Mouse (Mus musculus) hindbrain, embryonic 14.5 days (tissue): ENCODE measurements around the gene Runx1. TPM values are rescaled to one million over a fixed set of nuclear protein-coding genes. Genes with fewer than 3 reads are reported as not detected.

ENCODE experiments used
- ATAC-seq: fragments of 200-750 bp; cut with Nextera tagmentation; 2 replicates; pipeline ENCODE4 v1.8.0; 2017; ENCODE audit warnings: moderate number of reproducible peaks, mild to moderate bottlenecking, moderate TSS enrichment, moderate library complexity; ENCODE audit not compliant: low FRiP score
- DNase-seq: peaks from one replicate; pipeline ENCODE4 v3.0.0-alpha.2; 2015; ENCODE audit warnings: low spot score
- H3K27ac ChIP-seq: fragments of 300-500 bp; sonication (generic); 2 replicates; pipeline ENCODE4 v1.5.1; 2014; ENCODE audit warnings: mild to moderate bottlenecking, moderate library complexity
- H3K27me3 ChIP-seq: fragments of 300-500 bp; sonication (generic); 2 replicates; pipeline ENCODE4 v1.6.1; 2014; ENCODE audit warnings: mild to moderate bottlenecking, low read length, mixed read lengths; ENCODE audit not compliant: control insufficient read depth, insufficient read depth
- H3K36me3 ChIP-seq: fragments of 300-500 bp; sonication (generic); replicated peaks from 2 replicates; pipeline ENCODE4 v1.6.1; 2014; ENCODE audit not compliant: control insufficient read depth, insufficient read depth
- H3K4me1 ChIP-seq: fragments of 300-500 bp; sonication (generic); replicated peaks from 2 replicates; pipeline ENCODE4 v1.6.1; 2014; ENCODE audit warnings: antibody characterized with exemption, low read length, mixed read lengths; ENCODE audit not compliant: control insufficient read depth, insufficient read depth
- H3K4me2 ChIP-seq: fragments of 300-500 bp; sonication (generic); replicated peaks from 2 replicates; pipeline ENCODE4 v1.6.1; 2014; ENCODE audit warnings: mild to moderate bottlenecking, moderate library complexity
- H3K4me3 ChIP-seq: fragments of 300-500 bp; sonication (generic); replicated peaks from 2 replicates; pipeline ENCODE4 v1.5.1; 2014; ENCODE audit warnings: mild to moderate bottlenecking, low read length
- H3K9ac ChIP-seq: fragments of 300-500 bp; sonication (generic); 2 replicates; pipeline ENCODE4 v1.6.1; 2014
- H3K9me3 ChIP-seq: fragments of 300-500 bp; sonication (generic); 2 replicates; pipeline ENCODE4 v1.6.1; 2016; ENCODE audit warnings: low read length; ENCODE audit not compliant: control insufficient read depth
- WGBS: fragments of 180-500 bp; shearing (Covaris S2); extraction: QIAGEN DNeasy Blood & Tissue Kit; methylation state at CpG from one replicate; pipeline ENCODE4 v1.1.7; 2014; 5-methylcytosine and 5-hydroxymethylcytosine counted together
- polyA plus RNA-seq: library from polyadenylated mRNA; unstranded; fragments of >200 nt; fragmentation: Nextera tagmentation; extraction: Ambion mirVana; gene quantifications from 2 replicates; pipeline ENCODE4 v1.2.1, GENCODE M21; 2014

Runx1 gene
- polyA plus RNA-seq, 1 experiment from 2014 or later: 2.2 TPM

DNA sequence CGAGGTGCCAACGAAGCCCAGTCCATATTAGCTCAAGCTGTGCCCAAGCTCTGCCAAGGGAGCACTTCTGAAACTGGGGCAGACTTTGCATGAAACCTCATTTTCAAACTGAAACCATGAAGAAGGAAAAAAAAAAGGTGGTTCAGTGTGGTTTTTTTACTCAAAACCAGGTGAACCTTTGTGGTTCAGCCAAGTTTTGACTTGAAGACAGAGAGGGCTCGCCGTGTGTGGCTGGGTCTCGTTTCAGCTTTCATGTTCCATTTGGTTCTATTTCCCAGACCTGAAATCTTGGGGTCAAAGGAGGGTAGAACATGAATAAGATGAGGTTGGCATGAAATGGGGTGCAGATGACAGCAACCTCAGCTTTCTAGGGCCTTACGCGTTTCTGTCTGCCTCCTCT, 58.5 kb downstream of the Runx1 start:
- H3K27ac ChIP-seq: no peak overlapping the region
- H3K4me1 ChIP-seq: no peaks in the 10 kb centered on the region
- no peak overlapping the region for H3K9ac ChIP-seq
- H3K9me3 ChIP-seq: no peaks in the 10 kb centered on the region
- no peak overlapping the region for H3K4me3 ChIP-seq
- H3K36me3 ChIP-seq: no peaks in the 10 kb centered on the region
- 93% methylated on average over 7 of the region's 7 CpGs for WGBS
- DNase-seq (no peak), ATAC-seq (no peak)
- no peak overlapping the region for H3K4me2 ChIP-seq
- no peaks in the 10 kb centered on the region for H3K27me3 ChIP-seq

DNA sequence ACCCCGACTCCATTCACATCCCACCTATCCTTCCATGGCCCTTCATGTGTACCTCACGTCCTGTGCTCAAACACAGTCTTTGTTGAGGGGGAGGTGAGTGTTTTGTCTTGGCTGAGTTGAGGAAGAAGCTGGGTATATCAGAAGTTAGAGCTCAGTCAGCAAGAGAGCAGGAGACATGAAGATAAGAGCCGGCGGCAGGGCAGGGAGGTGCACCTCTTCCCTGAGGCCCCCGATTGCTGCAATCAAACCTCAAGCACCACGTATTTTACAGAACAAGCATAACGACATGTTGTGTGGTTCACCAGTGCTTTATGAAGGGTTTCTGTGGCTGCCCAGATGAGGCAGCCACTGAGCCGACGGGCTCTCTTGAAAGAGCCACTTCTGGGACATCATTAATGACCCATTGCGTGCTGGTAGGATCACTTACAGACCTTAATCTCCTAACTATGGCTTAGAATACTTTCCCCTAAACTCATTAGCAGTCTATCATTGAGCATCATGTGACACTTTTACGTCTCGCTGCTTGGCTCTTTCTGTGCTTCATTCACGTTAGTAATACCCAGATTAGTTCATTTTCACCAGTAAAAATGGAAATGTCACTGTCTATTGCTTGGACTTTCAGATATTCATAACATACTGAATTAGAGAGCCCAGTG, 61.1 kb downstream of the Runx1 start:
- Histone ChIP-seq H3K4me1 (no peaks in the 10 kb centered on the region), H3K27me3 (no peaks in the 10 kb centered on the region), H3K4me2 (no peak overlapping the region), H3K27ac (no peak overlapping the region), H3K36me3 (no peaks in the 10 kb centered on the region), H3K4me3 (no peak overlapping the region), H3K9me3 (no peaks in the 10 kb centered on the region), H3K9ac (no peak overlapping the region)
- DNase-seq: no peak
- ATAC-seq: no peak
- 83% methylated on average over 13 of the region's 13 CpGs for WGBS

DNA sequence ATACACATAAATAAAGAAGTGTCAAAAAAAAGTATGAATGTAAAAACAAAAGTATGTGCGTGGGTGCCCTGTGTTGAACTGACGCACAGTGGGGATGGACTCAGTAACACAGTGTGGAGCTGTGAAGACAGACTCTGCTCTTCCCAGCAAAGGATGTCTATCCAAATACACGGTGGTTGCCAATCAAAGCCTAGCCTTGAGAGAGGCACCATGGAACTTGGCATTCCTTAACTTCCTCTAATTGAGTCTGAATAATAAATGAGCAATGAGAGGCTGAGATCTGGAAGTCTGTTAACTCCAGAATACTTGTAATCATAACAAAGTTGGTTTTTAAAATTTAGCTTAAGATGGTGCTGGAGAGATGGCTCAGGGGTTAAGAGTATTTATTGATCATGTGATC, 62.3 kb downstream of the Runx1 start:
- no peaks in the 10 kb centered on the region for H3K4me1 ChIP-seq
- H3K9me3 ChIP-seq: no peaks in the 10 kb centered on the region
- ATAC-seq: no peak
- no peak overlapping the region for H3K9ac ChIP-seq
- 93% methylated on average over 3 of the region's 3 CpGs for WGBS
- no peak overlapping the region for H3K4me2 ChIP-seq
- no peak for DNase-seq
- H3K36me3 ChIP-seq: no peaks in the 10 kb centered on the region
- H3K27me3 ChIP-seq: no peaks in the 10 kb centered on the region
- H3K4me3 ChIP-seq: no peak overlapping the region
- no peak overlapping the region for H3K27ac ChIP-seq

DNA sequence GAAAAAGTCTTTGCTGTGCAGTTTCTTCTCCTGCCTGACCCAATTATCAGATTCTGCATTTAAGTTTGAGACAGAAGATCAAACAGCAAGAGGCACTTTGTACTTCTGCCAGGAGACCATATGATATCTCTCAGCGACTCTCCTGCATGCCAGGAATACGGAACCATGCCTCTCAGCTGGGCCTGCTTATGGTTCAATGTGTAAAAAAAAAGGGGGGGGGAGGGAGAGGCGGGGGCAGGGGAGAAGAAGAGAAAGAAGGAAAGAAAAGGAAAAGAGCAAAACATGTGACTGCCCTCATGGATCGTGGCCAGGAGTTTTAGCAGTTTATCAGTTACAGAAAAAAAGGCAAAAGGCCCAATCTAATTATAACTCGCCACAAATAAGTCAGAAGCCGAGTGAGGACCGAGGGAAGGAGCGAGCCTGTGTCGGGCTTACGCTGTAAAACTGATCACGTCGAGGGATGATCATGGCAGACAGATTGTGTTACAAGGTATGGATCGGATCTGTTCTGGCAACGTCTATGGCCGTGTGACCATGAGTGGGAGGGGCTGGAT, 63.9 kb downstream of the Runx1 start:
- H3K36me3 ChIP-seq: no peaks in the 10 kb centered on the region
- no peaks in the 10 kb centered on the region for H3K9me3 ChIP-seq
- ATAC-seq (no peak), DNase-seq (no peak)
- no peak overlapping the region for H3K4me3 ChIP-seq
- no peak overlapping the region for H3K9ac ChIP-seq
- no peak overlapping the region for H3K4me2 ChIP-seq
- H3K27ac ChIP-seq: no peak overlapping the region
- H3K4me1 ChIP-seq: no peaks in the 10 kb centered on the region
- H3K27me3 ChIP-seq: no peaks in the 10 kb centered on the region
- WGBS: 79% methylated on average over 15 of the region's 15 CpGs

DNA sequence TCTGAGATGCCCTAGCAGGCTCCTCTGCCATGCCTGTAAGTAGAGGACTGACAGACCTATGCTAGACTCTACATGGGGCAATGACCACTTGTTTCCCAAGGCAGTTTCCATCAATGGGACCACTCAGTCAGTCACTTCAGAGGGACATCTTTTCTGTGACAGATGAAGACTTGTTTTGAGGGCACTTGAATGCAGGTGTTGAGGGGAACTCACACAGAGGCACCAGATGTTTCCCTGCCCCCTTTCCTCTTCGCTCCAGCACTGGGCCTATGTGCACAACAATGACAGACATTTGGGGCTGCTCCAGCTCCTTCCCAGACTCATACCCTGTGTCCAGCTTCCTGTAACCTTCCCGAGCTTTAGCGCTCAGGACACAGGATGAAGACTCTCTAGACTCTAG, 65.9 kb downstream of the Runx1 start:
- 87% methylated on average over 3 of the region's 3 CpGs for WGBS
- no peaks in the 10 kb centered on the region for H3K36me3 ChIP-seq
- H3K9me3 ChIP-seq: no peaks in the 10 kb centered on the region

DNA sequence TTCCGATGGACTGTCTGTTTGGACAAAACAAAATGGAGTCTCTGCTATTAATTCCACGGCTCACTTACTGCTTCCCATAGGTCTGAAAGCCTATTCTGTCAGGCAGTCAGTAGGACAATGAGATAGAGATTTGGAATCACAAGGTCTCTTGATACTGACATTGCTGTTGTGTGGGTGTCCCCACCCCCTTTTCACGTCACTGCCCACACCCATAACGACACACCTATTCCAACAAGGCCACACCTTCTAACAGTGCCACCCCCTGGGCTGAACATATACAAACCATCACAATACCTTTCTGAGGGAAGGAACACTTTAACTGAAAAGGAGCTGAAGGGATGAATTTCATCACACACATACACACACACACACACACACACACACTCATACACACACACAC, 68.4 kb downstream of the Runx1 start:
- no peaks in the 10 kb centered on the region for H3K4me1 ChIP-seq
- no peaks in the 10 kb centered on the region for H3K9me3 ChIP-seq
- no peak overlapping the region for H3K27ac ChIP-seq
- ATAC-seq (no peak), DNase-seq (no peak)
- 78% methylated on average over 4 of the region's 4 CpGs for WGBS
- no peaks in the 10 kb centered on the region for H3K36me3 ChIP-seq
- H3K27me3 ChIP-seq: no peaks in the 10 kb centered on the region
- H3K4me3 ChIP-seq: no peak overlapping the region
- H3K9ac ChIP-seq: no peak overlapping the region
- no peak overlapping the region for H3K4me2 ChIP-seq

More for the DNA sequence above, 65.9 kb downstream of the Runx1 start:
- H3K27ac ChIP-seq: no peak overlapping the region
- H3K27me3 ChIP-seq: no peaks in the 10 kb centered on the region
- no peak overlapping the region for H3K4me2 ChIP-seq
- H3K4me1 ChIP-seq: no peaks in the 10 kb centered on the region
- DNase-seq: no peak
- no peak for ATAC-seq
- no peak overlapping the region for H3K4me3 ChIP-seq
- H3K9ac ChIP-seq: no peak overlapping the region

DNA sequence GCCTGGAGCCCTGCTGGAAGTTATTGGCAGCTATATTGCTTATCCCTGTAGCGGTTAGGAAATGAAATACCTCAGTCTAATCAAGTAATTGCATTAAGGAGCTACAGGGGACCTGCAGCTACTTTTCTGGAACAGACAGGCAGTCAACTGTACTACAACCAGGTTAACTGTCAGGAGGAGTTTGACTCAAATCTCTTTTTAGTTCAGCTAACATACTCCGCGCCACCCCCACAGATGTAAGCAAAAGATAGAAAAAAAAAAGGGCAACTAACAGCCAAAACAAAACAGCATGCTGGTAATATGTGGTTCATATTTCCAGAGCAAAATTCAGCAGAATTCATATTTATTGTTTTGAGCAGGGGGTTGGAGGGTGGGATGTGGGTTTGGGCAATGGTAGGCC, 72.0 kb downstream of the Runx1 start:
- 89% methylated on average over 3 of the region's 3 CpGs for WGBS
- Histone ChIP-seq H3K9me3 (no peaks in the 10 kb centered on the region), H3K27ac (no peak overlapping the region), H3K9ac (no peak overlapping the region), H3K4me2 (no peak overlapping the region), H3K27me3 (no peaks in the 10 kb centered on the region), H3K4me3 (no peak overlapping the region), H3K36me3 (no peaks in the 10 kb centered on the region), H3K4me1 (no peaks in the 10 kb centered on the region)
- ATAC-seq (no peak), DNase-seq (no peak)

DNA sequence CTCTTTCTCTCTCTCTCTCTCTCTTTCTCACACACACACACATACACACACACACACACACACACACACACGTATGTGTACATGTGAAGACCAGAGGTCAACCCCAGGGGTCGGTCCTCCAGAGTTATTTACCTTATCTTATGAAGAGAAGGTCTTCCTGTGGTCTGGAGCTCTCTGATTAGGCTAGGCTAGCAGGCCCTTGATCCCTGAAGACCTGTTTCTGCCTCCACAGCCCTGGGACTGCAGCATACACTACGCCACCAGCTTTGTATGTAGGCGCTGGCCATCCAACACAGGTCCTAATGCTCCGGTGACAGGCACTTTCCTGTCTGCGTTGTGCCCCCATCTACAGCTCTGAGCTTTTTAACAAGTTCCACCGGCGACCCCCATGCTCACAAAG, 72.8 kb downstream of the Runx1 start:
- no peak overlapping the region for H3K27ac ChIP-seq
- H3K27me3 ChIP-seq: no peaks in the 10 kb centered on the region
- no peak overlapping the region for H3K9ac ChIP-seq
- no peak overlapping the region for H3K4me2 ChIP-seq
- DNase-seq (no peak), ATAC-seq (no peak)
- no peaks in the 10 kb centered on the region for H3K4me1 ChIP-seq
- WGBS: 90% methylated on average over 8 of the region's 8 CpGs
- no peak overlapping the region for H3K4me3 ChIP-seq
- no peaks in the 10 kb centered on the region for H3K36me3 ChIP-seq
- H3K9me3 ChIP-seq: no peaks in the 10 kb centered on the region

DNA sequence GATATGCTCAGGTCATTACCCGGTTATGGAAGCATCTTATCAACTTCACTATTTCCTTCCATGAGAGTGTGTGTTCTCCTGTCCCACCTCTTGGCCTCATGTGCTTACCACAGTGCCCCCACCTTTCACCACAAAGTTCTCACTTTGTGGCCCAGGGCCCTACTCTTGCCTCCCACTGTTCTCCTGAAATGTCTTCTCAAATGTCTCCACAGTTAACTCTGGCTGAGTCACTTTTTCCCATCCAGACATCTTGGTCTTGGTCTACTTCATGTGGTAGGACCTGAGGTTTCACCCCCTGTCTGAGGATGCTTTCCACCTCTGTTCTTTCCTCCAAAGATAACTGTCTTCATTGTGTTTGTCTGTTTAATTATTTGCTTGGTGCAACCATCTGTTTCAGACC, 77.7 kb downstream of the Runx1 start:
- DNase-seq (no peak), ATAC-seq (no peak)
- Histone ChIP-seq H3K36me3 (no peaks in the 10 kb centered on the region), H3K27ac (no peak overlapping the region), H3K9me3 (no peaks in the 10 kb centered on the region), H3K4me1 (no peaks in the 10 kb centered on the region), H3K4me2 (no peak overlapping the region), H3K9ac (no peak overlapping the region), H3K27me3 (0 out of 2 replicates have a peak, but pooled peaks cover 4% of the 10 kb centered on the region), H3K4me3 (no peak overlapping the region)
- 94% methylated on average over 1 of the region's 1 CpGs for WGBS

DNA sequence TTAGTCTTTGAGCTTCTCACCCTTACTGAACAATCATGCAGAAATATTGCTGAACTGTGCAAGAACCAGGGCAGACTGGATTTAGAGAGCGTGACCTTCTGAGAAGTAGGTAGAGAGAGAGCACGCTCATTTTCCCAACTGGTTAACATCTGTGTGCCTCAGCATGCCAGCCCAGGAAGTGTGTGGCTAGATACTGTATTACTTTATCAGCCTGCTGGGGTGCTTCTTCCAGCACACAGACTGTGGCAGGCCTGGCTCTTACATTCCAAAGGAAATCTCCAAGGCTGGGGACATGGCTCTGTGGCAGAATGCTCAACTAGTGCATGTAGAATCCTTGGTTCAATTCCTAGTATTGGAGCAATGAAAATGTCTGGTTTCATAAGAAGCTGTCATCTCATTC, 78.9 kb downstream of the Runx1 start:
- no peak overlapping the region for H3K27ac ChIP-seq
- H3K4me2 ChIP-seq: no peak overlapping the region
- H3K4me3 ChIP-seq: no peak overlapping the region
- H3K9me3 ChIP-seq: no peaks in the 10 kb centered on the region
- H3K27me3 ChIP-seq: peaks cover 4% of the 10 kb centered on the region; the same call in 1 of the 2 replicates
- no peak for DNase-seq
- 87% methylated on average over 2 of the region's 2 CpGs for WGBS
- H3K36me3 ChIP-seq: no peaks in the 10 kb centered on the region
- no peaks in the 10 kb centered on the region for H3K4me1 ChIP-seq
- H3K9ac ChIP-seq: no peak overlapping the region
- no peak for ATAC-seq
